Mouse (Mus musculus) spleen, postnatal 14 days (tissue): ENCODE measurements around the gene Hhat.

Experiments
- DNase-seq, 2 experiments: peaks; one replicate each; pipeline ENCODE4 v3.0.0; 2021 to 2022; ENCODE audit warnings: low spot score in 2 of 2

Gene Hhat

DNA sequence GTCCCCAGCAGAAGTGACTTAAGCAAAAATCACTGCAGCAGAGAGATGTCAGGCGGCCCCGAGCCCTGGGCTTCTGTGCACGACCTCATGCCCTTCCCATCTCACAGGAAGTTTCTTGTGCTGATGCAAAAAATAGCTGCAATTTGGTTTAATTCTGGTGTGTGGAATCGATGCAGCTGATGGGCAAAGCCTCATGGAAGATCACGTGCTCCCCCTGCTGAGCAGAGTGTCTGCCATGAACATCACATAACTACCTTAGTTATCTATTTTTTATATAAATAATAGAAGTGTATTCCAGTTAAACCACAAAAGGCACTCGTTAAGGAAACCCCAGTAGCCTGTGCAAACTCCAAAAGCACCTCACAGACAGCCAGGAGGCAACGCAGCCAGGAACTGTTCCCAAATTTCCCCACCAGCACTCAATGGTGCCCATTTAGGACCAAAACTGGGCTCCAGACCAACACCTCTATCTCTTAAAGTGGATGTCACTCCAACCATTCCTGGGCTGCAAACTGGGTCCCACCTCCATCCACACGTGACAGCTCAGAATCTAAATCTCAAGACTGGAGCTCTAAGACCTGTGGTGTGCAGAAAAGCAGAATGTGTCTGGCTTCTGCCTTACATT, 118.9 kb downstream of the Hhat start:
- no peak for DNase-seq

DNA sequence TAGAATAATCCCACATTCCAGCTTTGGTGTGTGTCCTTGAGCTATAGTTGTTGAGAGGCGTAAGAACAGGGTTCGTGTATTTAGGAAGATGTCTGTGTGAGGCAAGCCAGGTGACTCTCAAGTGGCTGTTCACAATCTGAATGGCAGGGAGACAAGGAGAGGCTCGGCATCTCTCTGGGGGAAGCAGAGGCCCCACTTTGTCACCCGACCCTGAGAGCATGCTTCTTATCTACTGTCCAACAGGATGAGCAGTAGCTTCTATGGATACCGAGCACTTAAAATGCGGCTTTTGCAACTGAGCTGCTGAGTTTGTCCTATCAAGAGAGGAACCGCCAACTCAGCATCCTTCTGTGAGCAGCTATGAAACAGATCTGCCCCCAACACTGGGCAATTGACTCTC, 120.4 kb downstream of the Hhat start:
- no peak for DNase-seq

GRCm38 (mm10) chr1:192650023-192650422, 121.0 kb downstream of the Hhat start:
- DNase-seq, result no peak

- no peak for DNase-seq
Observed at GRCm38 (mm10) chr1:192649233-192649632, 121.8 kb downstream of the Hhat start.

DNA sequence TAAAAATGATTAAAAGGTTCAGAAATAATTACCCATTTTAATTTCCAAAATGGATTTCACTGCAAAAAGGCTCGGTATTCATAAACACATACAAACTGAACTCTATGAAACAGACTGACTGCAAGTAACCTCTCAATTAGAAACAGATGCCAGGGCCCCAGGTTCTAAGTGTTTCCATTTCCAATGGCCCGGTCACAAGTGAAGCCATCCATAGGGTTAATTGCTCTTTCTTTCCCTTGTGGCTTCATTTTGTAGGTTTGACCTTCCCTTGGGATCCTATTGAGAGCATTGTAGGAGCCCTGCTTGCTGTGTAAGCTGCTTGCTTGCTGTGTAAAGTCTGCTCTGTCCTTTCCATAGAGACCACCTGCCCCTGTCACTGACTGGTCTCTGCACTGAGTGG, 123.7 kb downstream of the Hhat start:
- no peak for DNase-seq

GRCm38 (mm10) chr1:192642126-192642525, 128.9 kb downstream of the Hhat start:
- no peak for DNase-seq

GRCm38 (mm10) chr1:192639175-192639574, 131.8 kb downstream of the Hhat start:
- DNase-seq, result no peak

DNA sequence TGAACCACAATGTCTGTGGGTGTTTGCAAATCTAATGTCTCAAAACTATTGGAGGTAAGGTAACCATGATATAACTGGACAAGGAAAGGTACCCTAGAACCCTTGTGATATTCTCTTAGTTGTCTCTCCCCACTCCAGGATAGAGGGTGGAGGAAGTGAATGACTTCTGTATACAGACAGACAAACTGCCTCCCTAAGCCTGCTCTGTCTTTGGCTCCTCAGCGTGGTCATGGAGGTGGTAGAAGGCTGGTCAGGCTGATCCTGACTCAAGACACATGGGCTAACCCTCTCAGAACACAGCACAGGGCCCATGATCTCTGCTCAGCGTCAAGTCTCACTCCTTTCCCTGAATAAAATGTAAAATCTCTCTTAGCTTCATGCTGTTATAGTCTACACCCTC, 149.2 kb downstream of the Hhat start:
- DNase-seq, result no peak

GRCm38 (mm10) chr1:192613271-192613670, 157.8 kb downstream of the Hhat start:
- DNase-seq, result no peak

DNA sequence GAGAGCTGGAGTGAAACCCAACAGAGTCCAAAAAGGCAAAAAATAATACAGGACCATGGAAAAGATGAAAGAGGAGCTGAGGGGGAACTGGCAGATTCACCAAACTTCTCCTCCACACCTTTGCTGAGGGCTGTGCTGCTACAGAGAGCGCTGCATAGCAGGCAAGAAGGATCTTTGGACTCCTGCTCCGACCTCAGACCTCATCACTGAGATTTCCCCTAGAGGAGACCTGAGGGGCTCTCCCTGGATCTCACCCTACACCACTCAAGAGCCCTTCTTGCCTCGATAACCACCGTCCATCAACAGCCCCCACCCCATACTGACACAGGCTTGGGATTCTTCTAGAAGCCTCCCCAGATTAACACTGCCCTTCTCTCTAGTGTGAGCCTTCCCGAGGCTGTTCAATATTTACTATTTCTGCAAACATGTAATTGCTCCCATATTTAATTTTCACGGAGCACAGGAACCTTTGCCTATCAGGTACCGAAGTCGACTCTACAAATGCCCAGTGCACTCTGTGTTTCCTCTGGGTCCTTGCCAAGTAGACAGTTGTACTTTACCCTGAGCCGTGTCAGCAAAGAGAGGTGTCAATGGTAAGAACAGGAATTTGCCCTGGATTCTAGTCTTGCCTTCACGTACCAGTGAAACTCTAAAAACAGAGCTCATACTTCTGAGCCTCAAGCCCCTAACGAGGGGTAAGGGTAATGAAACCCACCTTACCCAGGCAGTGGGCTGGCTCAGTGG, 158.9 kb downstream of the Hhat start:
- DNase-seq, result no peak

- DNase-seq, result no peak
Observed at GRCm38 (mm10) chr1:192606876-192607275, 164.1 kb downstream of the Hhat start.

GRCm38 (mm10) chr1:192604413-192604812, 166.6 kb downstream of the Hhat start:
- DNase-seq, result no peak

DNA sequence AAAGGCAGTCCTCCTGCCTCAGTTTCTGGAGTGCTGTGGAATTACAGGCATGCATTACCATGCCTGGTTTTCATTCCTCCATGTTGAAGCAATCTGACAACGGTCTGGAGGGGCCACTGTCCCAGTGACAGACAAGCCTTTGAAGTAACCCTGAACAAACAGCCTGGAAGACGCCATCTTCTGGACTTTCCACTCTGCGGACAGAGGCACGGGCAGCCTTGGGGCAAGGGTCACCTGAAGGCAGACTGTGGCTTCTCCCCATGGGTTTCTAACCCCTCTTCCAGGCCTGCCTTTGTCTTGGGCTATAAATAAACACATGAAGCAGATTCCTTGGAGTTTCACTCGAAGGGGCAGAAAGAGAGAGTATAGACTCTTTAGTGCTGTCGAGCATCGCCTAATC, 167.5 kb downstream of the Hhat start:
- DNase-seq, result no peak

- DNase-seq, result no peak
Observed at GRCm38 (mm10) chr1:192601206-192601605, 169.8 kb downstream of the Hhat start.

DNA sequence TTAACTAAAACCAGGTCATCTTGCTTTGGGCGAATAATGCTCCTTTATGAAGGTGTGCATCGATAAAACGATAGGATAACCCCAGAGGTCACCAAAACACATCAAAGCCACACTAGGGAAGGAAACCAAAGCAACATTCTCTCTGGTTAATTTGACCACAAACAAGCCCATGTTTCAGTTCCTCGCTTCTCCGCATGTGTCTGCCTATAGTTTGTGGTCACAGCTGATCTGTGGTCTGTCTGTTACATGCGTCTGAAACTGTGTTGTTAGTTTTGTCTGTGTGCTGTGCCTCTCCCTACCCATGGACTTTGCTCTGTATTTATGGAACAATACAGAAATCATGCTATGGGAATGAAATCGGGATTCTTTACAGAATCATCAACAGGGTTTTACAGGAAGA, 171.3 kb downstream of the Hhat start:
- no peak for DNase-seq

GRCm38 (mm10) chr1:192598380-192598779, 172.6 kb downstream of the Hhat start:
- peak; percentile 11 to 41 for DNase-seq

DNA sequence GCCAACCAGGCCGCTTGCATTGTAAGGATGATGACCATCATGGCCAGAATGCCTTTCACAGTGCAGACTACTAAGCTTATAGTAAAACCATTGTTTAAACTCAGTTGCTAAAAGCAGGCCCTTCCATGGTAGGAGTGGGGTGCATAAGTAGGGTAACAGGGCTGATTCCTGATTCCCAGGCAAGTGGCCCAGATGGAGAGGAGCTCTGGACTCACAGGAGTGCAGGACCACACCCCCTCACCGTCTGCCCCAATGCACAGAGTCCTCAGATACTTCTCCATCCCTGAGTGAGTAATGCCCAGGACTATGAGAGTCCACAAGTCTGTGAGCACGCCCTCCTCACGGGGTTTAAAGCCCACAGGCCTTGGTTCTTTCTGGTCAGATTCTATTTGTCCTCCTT, 175.6 kb downstream of the Hhat start:
- DNase-seq, result no peak

- DNase-seq, result no peak
Observed at GRCm38 (mm10) chr1:192593492-192593891, 177.5 kb downstream of the Hhat start.

DNA sequence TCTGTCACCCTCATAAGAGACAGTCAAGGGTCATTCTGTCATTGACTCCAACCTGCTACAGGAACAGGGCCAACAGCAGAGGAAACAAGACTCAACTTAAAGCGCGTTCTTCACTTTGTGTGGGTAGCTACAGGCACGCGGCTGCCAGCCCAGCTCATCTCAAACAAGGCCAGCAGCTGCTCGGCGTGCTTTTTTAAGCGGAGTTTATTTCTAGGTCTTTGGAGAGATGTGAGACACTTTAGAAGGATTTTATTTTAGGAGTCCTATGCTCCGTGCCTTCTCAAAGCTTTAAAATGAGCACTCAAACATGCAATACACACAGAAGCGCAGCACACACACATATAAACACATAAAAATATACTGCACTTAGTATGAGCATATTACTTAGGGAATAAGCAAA, 183.6 kb downstream of the Hhat start:
- DNase-seq, result no peak

DNA sequence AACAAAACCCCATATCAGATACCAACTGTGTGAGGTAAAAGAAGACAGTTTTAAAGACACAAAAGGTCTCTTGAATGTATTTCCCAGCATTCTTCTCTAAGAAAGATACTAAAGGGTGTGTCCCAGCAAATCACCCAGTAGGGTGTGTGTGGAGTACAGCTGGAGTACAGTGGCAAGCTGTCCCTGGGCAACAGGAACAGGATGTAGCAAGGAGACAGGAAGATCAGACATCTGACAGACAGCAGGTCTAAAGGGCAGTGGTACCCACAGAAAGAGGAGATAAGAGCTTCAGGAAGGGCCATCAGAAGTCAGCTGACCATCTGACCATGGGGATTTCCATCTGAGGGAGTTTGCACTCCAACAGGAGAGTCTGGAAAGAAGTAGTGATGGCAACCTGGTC, 185.7 kb downstream of the Hhat start:
- no peak for DNase-seq

DNA sequence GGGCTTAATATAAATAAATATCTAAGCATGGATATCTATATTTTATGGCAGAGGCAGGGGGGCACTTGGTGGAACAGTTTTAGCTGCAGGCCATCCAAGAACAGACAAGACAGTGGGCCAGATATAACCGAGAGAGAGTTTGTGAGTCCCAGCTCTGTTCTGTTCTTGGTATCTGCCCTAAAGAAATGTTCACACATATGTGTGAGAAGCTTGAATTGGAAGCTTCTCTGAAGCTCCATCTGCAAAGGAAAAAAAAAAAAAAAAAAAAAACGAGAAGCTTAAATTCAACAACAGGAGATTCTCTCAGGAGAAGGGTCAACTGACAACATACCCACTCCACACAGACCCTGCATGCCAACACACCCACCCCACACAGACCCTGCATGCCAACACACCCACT, 188.1 kb downstream of the Hhat start:
- DNase-seq, result no peak

DNA sequence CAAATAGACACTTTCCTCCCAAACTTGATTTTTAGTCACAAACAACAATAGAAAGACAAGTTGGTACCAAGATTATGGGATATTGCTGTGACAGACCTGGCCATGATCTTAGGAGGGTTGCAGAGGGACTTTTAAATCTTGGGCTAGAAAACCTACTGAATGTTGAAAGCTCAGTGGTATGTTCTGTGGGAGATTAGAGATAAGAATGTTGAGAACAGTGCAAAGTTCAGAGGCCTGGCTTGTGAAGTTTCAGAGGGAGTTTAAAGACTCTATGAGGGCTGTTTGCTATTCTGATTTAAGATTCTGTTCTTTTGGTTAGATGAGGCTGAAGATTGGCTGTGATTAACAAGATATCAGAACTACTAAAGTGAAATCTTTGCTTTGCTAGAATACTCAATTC, 206.3 kb downstream of the Hhat start:
- no peak for DNase-seq

DNA sequence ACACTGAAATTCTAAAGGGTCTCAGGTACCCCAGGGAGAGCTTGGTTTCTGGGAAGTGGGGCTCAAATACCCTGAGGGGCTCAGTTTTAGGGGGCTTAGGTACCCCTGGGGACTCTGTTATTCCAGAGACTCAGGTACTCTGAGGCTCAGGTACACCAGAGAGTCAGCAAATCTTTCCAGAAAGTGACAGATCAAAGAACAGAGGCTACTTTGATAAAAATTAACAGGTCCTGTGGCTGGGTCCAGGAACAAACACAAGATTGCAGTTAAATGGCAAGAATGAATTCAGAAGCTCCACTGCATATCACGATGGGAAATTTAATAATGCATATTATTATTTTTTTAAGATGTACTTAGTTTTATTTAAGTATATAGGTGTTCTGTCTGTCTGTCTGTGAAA, 211.7 kb downstream of the Hhat start:
- DNase-seq, result no peak
